Mouse (Mus musculus) layer of hippocampus, adult 18-20 months (tissue): ENCODE results near the gene Cd72. TPM values are rescaled to one million over a fixed set of nuclear protein-coding genes. Genes with fewer than 3 reads are reported as not detected.

Experiments
- DNase-seq, 2 experiments: peaks; one replicate each; pipeline ENCODE4 v3.0.0; 2022; ENCODE audit warnings: low spot score in 2 of 2
- total RNA-seq, 2 experiments: library from RNA; stranded (reverse); gene quantifications; 2 replicates each; pipeline ENCODE4 v1.2.3; 2021

Cd72 gene
- total RNA-seq, 2 experiments from 2014 or later: not detected

GRCm38 (mm10) chr4:43428180-43428861 lies 26.1 kb downstream of the Cd72 start:
- DNase-seq: no peak

GRCm38 (mm10) chr4:43427501-43428179 lies 26.8 kb downstream of the Cd72 start:
- no peak for DNase-seq

GRCm38 (mm10) chr4:43426487-43426886 lies 27.9 kb downstream of the Cd72 start:
- no peak for DNase-seq

GRCm38 (mm10) chr4:43425648-43426380 lies 28.6 kb downstream of the Cd72 start:
- DNase-seq: no peak

- no peak for DNase-seq
Observed at GRCm38 (mm10) chr4:43425197-43425596, 29.2 kb downstream of the Cd72 start.

- DNase-seq: no peak
Observed at GRCm38 (mm10) chr4:43424072-43424471, 30.4 kb downstream of the Cd72 start.

GRCm38 (mm10) chr4:43423267-43423934 lies 31.0 kb downstream of the Cd72 start:
- DNase-seq: no peak

GRCm38 (mm10) chr4:43421632-43422240 lies 32.7 kb downstream of the Cd72 start:
- no peak for DNase-seq

GRCm38 (mm10) chr4:43420305-43420704 lies 34.1 kb downstream of the Cd72 start:
- peak; percentile 68 to 90 for DNase-seq

- no peak for DNase-seq
Observed at GRCm38 (mm10) chr4:43419801-43420281, 34.6 kb downstream of the Cd72 start.

- DNase-seq: no peak
Observed at GRCm38 (mm10) chr4:43418973-43419656, 35.3 kb downstream of the Cd72 start.

GRCm38 (mm10) chr4:43418450-43418849 lies 36.0 kb downstream of the Cd72 start:
- DNase-seq: no peak

GRCm38 (mm10) chr4:43417269-43418062 lies 37.0 kb downstream of the Cd72 start:
- DNase-seq: no peak

- DNase-seq: no peak
Observed at GRCm38 (mm10) chr4:43416071-43416490, 38.3 kb downstream of the Cd72 start.

- DNase-seq: no peak
Observed at GRCm38 (mm10) chr4:43415221-43416070, 39.0 kb downstream of the Cd72 start.

- no peak for DNase-seq
Observed at GRCm38 (mm10) chr4:43414761-43415160, 39.7 kb downstream of the Cd72 start.

GRCm38 (mm10) chr4:43407071-43407920 lies 47.1 kb downstream of the Cd72 start:
- DNase-seq: no peak
